Mouse (Mus musculus) olfactory bulb, adult 2 months (tissue): ENCODE data around the gene Sugp2.

Experiments
- CTCF ChIP-seq: fragments of 200-500 bp; IDR thresholded peaks from 2 replicates; pipeline ENCODE4 v1.5.1; 2012; ENCODE audit warnings: low read depth, mild to moderate bottlenecking, low read length, moderate library complexity; ENCODE audit not compliant: insufficient read depth
- POLR2A ChIP-seq: fragments of 200-500 bp; IDR thresholded peaks from 2 replicates; pipeline ENCODE4 v1.6.1; 2012; ENCODE audit warnings: mild to moderate bottlenecking, low read depth, low read length, moderate library complexity; ENCODE audit not compliant: insufficient read depth

GRCm38 (mm10) chr8:70258600-70258999 lies 24.6 kb downstream of the Sugp2 start:
- TF ChIP-seq CTCF = no peak
- TF ChIP-seq POLR2A = no peak
